Mouse (Mus musculus): ENCODE data around the gene Prkn.

GRCm38 (mm10) chr17:12062861-12063260, 1222.7 kb downstream of the Prkn start:
- TF ChIP-seq POLR2A (IDR thresholded peaks at IDR 0.05; ENCODE audit: borderline replicate concordance, extremely low read depth, insufficient read depth, insufficient read length, poor library complexity, severe bottlenecking) (no peak), CTCF (IDR thresholded peaks at IDR 0.05; ENCODE audit: borderline replicate concordance, extremely low read depth, insufficient read depth, insufficient read length) (no peak)
